Mouse (Mus musculus): ENCODE results near the gene Nme4. TPM values are rescaled to one million over a fixed set of nuclear protein-coding genes. Genes with fewer than 3 reads are reported as not detected.

The Nme4 gene
- polyA plus RNA-seq, 1 experiment from 2014 or later: 120 TPM

DNA sequence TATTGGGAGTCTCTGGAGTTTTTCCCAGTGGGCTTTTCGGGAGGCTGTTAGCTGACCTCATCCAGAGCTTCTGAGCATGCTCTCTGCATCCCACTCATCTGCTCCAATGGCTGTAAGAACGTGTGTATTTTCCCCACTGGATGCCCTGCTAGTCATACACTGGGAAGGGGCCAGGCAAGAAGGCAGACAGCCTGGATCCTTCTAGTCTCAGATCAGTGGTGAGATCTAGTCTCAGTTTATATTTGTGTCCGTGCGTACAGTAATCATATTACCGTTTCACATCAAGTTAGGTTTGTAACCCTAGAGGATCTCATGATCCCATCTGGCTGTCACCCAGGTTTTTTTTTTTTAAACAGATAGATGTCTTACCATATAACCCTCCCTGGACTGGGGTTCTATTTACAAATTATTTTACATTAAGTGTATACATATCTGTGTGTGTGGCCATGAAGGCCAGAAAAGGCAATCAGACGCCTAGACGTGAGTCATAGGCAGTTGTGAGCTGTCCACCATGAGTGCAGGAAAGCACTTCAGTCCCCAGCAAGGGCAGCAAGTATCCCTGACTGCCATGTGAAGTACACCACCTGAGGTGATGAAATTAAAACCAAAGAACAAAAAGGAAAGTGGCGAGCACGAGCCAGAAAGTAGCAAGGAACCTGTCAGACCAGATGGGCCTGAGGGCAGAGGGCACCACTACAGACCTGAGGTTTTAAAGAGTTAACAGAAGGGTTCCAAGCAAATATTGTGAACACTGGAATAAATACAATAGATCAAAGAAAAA is 37.4 kb downstream of the Nme4 start:
- H3K27me3 ChIP-seq (replicated peaks; ENCODE audit: control insufficient read depth, insufficient read depth, low read length): peaks cover 3% of the 10 kb centered on the region; the same call in 1 of the 2 replicates
- no peak overlapping the region for H3K27ac ChIP-seq (ENCODE audit: low read depth, low read length)
- H3K9me3 ChIP-seq (ENCODE audit: control insufficient read depth, low read length): no peaks in the 10 kb centered on the region
- 82% methylated on average over 9 of the region's 9 CpGs for WGBS
- DNase-seq (ENCODE audit: low spot score): no peak
- no peak overlapping the region for H3K9ac ChIP-seq (ENCODE audit: low read depth, low read length)
- peaks cover 6% of the 10 kb centered on the region for H3K4me1 ChIP-seq (replicated peaks; ENCODE audit: control insufficient read depth, insufficient read depth, low read length)
- no peak for ATAC-seq (replicated peaks; ENCODE audit: low FRiP score)
- H3K36me3 ChIP-seq (ENCODE audit: control insufficient read depth, insufficient read depth, low read length): 0 out of 2 replicates have a peak, but pooled peaks cover 3% of the 10 kb centered on the region
- no peak overlapping the region for H3K4me3 ChIP-seq (ENCODE audit: low read depth, low read length)
- H3K4me2 ChIP-seq: no peak overlapping the region

GRCm38 (mm10) chr17:26057278-26057677 is 38.1 kb downstream of the Nme4 start:
- Histone ChIP-seq H3K36me3 (ENCODE audit: control insufficient read depth, insufficient read depth, low read length) (0 out of 2 replicates have a peak, but pooled peaks cover 3% of the 10 kb centered on the region), H3K4me3 (ENCODE audit: low read depth, low read length) (no peak overlapping the region), H3K9me3 (ENCODE audit: control insufficient read depth, low read length) (no peaks in the 10 kb centered on the region), H3K4me2 (no peak overlapping the region), H3K9ac (ENCODE audit: low read depth, low read length) (no peak overlapping the region), H3K27me3 (replicated peaks; ENCODE audit: control insufficient read depth, insufficient read depth, low read length) (peaks cover 3% of the 10 kb centered on the region; the same call in 1 of the 2 replicates), H3K27ac (ENCODE audit: low read depth, low read length) (no peak overlapping the region), H3K4me1 (replicated peaks; ENCODE audit: control insufficient read depth, insufficient read depth, low read length) (peaks cover 6% of the 10 kb centered on the region)
- ATAC-seq (replicated peaks; ENCODE audit: low FRiP score) (no peak), DNase-seq (ENCODE audit: low spot score) (no peak)
- WGBS: 87% methylated on average over 8 of the region's 8 CpGs

DNA sequence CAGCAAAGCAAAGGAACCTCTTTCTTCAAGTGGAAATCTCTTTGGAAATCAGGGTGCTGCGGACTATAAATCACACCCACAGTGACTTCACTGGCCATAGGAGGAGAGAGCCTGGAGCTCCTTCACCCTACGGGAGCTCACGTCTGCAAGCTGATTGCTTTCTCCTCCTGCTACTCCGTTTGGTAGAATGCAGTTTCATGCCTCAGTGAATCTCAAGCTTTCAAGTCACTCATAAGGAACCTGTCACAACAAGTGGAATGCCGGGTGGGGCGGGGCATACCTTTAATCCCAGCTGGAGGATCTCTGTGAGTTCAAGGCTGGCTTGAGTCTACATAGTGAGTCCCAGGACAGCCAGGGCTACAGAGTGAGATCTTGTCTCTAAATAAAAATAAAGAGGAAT is 40.2 kb downstream of the Nme4 start:
- no peak overlapping the region for H3K4me2 ChIP-seq
- H3K4me1 ChIP-seq (replicated peaks; ENCODE audit: control insufficient read depth, insufficient read depth, low read length): peaks cover 6% of the 10 kb centered on the region
- no peak overlapping the region for H3K4me3 ChIP-seq (ENCODE audit: low read depth, low read length)
- peaks cover 3% of the 10 kb centered on the region; the same call in 1 of the 2 replicates for H3K27me3 ChIP-seq (replicated peaks; ENCODE audit: control insufficient read depth, insufficient read depth, low read length)
- no peaks in the 10 kb centered on the region for H3K9me3 ChIP-seq (ENCODE audit: control insufficient read depth, low read length)
- ATAC-seq (replicated peaks; ENCODE audit: low FRiP score): no peak
- 78% methylated on average over 6 of the region's 6 CpGs for WGBS
- 0 out of 2 replicates have a peak, but pooled peaks cover 3% of the 10 kb centered on the region for H3K36me3 ChIP-seq (ENCODE audit: control insufficient read depth, insufficient read depth, low read length)
- no peak overlapping the region for H3K27ac ChIP-seq (ENCODE audit: low read depth, low read length)
- DNase-seq (ENCODE audit: low spot score): no peak
- H3K9ac ChIP-seq (ENCODE audit: low read depth, low read length): no peak overlapping the region

DNA sequence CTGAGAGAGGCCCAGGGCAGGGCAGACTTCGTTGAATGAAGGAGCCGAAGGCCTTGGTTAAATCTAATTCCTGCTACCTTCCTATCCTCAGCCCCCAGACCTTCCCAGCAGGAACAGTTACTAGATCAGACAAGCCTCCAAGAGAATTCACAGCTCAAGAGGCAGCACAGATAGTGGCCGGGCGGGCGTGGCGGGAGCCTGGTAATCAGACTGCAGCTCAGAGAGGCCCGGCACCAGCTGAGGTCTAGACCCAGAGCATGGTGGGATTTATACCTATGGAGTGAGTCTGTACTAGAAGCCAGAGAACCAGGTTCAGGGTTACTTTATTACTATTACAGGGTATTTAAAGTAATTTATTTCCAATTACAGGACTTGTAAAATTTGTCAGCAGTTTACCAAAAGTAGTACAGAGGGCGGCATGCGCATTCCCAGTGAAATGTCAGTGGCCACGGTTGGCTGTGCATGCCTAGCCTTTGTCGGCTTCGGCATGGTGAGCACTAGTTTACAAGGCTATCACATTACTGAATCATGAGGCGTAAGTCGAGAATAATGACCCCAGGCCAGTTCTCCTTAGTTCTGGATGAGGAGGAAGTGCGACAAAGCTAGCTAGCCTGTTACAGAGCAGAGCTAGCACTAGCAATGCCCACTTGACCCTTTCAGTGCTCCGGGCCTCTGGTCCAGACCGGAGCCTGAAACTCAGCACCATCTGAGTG is 41.1 kb downstream of the Nme4 start:
- ATAC-seq (replicated peaks; ENCODE audit: low FRiP score): no peak
- Histone ChIP-seq H3K27ac (ENCODE audit: low read depth, low read length) (no peak overlapping the region), H3K4me3 (ENCODE audit: low read depth, low read length) (no peak overlapping the region), H3K9me3 (ENCODE audit: control insufficient read depth, low read length) (no peaks in the 10 kb centered on the region), H3K9ac (ENCODE audit: low read depth, low read length) (no peak overlapping the region), H3K4me1 (replicated peaks; ENCODE audit: control insufficient read depth, insufficient read depth, low read length) (peaks cover 6% of the 10 kb centered on the region), H3K36me3 (ENCODE audit: control insufficient read depth, insufficient read depth, low read length) (0 out of 2 replicates have a peak, but pooled peaks cover 3% of the 10 kb centered on the region), H3K4me2 (no peak overlapping the region), H3K27me3 (replicated peaks; ENCODE audit: control insufficient read depth, insufficient read depth, low read length) (peaks cover 3% of the 10 kb centered on the region; the same call in 1 of the 2 replicates)
- WGBS: 64% methylated on average over 17 of the region's 17 CpGs
- DNase-seq (ENCODE audit: low spot score): no peak

- no peaks in the 10 kb centered on the region for H3K36me3 ChIP-seq (ENCODE audit: control insufficient read depth, insufficient read depth, low read length)
- no peak overlapping the region for H3K4me2 ChIP-seq
- peaks cover 6% of the 10 kb centered on the region for H3K4me1 ChIP-seq (replicated peaks; ENCODE audit: control insufficient read depth, insufficient read depth, low read length)
- H3K27me3 ChIP-seq (replicated peaks; ENCODE audit: control insufficient read depth, insufficient read depth, low read length): peaks cover 3% of the 10 kb centered on the region; the same call in 1 of the 2 replicates
- 62% methylated on average over 4 of the region's 4 CpGs for WGBS
- ATAC-seq (replicated peaks; ENCODE audit: low FRiP score) (no peak), DNase-seq (ENCODE audit: low spot score) (no peak)
- no peaks in the 10 kb centered on the region for H3K9me3 ChIP-seq (ENCODE audit: control insufficient read depth, low read length)
- no peak overlapping the region for H3K27ac ChIP-seq (ENCODE audit: low read depth, low read length)
- no peak overlapping the region for H3K9ac ChIP-seq (ENCODE audit: low read depth, low read length)
- no peak overlapping the region for H3K4me3 ChIP-seq (ENCODE audit: low read depth, low read length)
Observed at GRCm38 (mm10) chr17:26052706-26053105, 42.7 kb downstream of the Nme4 start.

GRCm38 (mm10) chr17:26052074-26052473 is 43.3 kb downstream of the Nme4 start:
- no peak overlapping the region for H3K4me3 ChIP-seq (ENCODE audit: low read depth, low read length)
- no peaks in the 10 kb centered on the region for H3K9me3 ChIP-seq (ENCODE audit: control insufficient read depth, low read length)
- no peak for ATAC-seq (replicated peaks; ENCODE audit: low FRiP score)

DNA sequence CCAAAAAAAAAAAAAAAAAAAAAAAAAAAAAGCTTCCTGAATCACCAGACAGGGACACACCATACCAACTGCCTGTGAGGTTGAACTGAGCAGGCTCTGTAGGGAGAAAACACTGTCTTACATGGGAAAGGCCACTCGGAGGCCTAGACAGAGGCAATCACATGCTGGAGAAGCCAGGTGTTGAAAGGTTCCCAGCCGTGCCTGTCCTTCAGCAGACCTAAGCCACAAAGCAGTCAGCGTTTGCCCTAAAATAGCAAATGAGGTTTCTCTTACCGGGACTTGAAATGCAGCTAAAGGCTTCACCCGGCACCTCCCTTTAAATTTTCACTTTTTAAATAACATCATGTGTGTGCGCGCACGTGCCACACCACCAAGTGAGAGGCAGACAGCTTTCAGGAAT is 47.3 kb downstream of the Nme4 start:
- 83% methylated on average over 8 of the region's 8 CpGs for WGBS
- DNase-seq (ENCODE audit: low spot score) (no peak), ATAC-seq (replicated peaks; ENCODE audit: low FRiP score) (no peak)
- no peak overlapping the region for H3K4me3 ChIP-seq (ENCODE audit: low read depth, low read length)
- H3K4me2 ChIP-seq: no peak overlapping the region
- H3K4me1 ChIP-seq (replicated peaks; ENCODE audit: control insufficient read depth, insufficient read depth, low read length): no peaks in the 10 kb centered on the region
- H3K27me3 ChIP-seq (replicated peaks; ENCODE audit: control insufficient read depth, insufficient read depth, low read length): no peaks in the 10 kb centered on the region
- no peaks in the 10 kb centered on the region for H3K36me3 ChIP-seq (ENCODE audit: control insufficient read depth, insufficient read depth, low read length)
- H3K27ac ChIP-seq (ENCODE audit: low read depth, low read length): no peak overlapping the region
- H3K9ac ChIP-seq (ENCODE audit: low read depth, low read length): no peak overlapping the region
- no peaks in the 10 kb centered on the region for H3K9me3 ChIP-seq (ENCODE audit: control insufficient read depth, low read length)

More at GRCm38 (mm10) chr17:26052074-26052473, 43.3 kb downstream of the Nme4 start:
- peaks cover 3% of the 10 kb centered on the region; the same call in 1 of the 2 replicates for H3K27me3 ChIP-seq (replicated peaks; ENCODE audit: control insufficient read depth, insufficient read depth, low read length)
- no peaks in the 10 kb centered on the region for H3K36me3 ChIP-seq (ENCODE audit: control insufficient read depth, insufficient read depth, low read length)
- peaks cover 6% of the 10 kb centered on the region for H3K4me1 ChIP-seq (replicated peaks; ENCODE audit: control insufficient read depth, insufficient read depth, low read length)
- H3K9ac ChIP-seq (ENCODE audit: low read depth, low read length): no peak overlapping the region
- WGBS: 74% methylated on average over 4 of the region's 4 CpGs
- no peak for DNase-seq (ENCODE audit: low spot score)
- H3K27ac ChIP-seq (ENCODE audit: low read depth, low read length): no peak overlapping the region
- H3K4me2 ChIP-seq: no peak overlapping the region

DNA sequence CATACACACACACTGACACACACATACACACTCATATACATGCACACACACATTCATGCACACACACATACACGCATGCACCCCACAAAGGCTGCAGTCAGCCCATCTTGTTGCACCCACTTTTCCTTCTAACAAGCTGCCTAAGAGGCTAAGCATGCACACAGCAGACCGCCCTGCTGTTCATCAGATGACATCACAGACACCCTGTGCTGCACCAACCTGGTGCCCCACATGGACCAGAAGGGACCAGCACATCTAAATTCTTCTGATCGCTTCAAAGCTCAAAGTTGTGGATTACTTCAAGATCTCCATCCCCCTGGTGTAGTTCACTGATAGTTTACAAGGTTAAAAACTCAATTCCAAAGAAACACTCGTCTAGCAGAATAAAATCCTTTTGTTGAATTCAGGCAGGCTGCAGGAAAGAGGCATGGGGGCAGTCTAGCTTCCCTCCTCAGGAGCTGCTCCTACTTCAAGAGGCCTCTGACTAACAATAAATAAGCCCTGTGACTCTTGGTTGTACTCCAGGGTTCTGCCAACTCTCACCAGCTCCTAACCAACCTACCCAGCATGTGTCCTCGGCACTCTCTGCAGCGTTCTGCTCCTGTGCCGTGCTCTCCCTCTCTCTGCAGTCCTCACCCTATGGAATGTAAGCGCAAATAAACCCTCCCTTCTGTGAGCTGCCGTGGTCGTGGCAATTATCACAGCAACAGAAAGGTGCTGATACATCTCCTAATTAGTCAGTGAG is 49.0 kb downstream of the Nme4 start:
- Histone ChIP-seq H3K27ac (ENCODE audit: low read depth, low read length) (no peak overlapping the region), H3K9ac (ENCODE audit: low read depth, low read length) (no peak overlapping the region), H3K4me3 (ENCODE audit: low read depth, low read length) (no peak overlapping the region), H3K27me3 (replicated peaks; ENCODE audit: control insufficient read depth, insufficient read depth, low read length) (no peaks in the 10 kb centered on the region), H3K9me3 (ENCODE audit: control insufficient read depth, low read length) (no peaks in the 10 kb centered on the region), H3K4me1 (replicated peaks; ENCODE audit: control insufficient read depth, insufficient read depth, low read length) (no peaks in the 10 kb centered on the region), H3K4me2 (no peak overlapping the region), H3K36me3 (ENCODE audit: control insufficient read depth, insufficient read depth, low read length) (no peaks in the 10 kb centered on the region)
- WGBS: 61% methylated on average over 10 of the region's 10 CpGs
- ATAC-seq (replicated peaks; ENCODE audit: low FRiP score) (no peak), DNase-seq (ENCODE audit: low spot score) (no peak)

Measured in liver, embryonic 11.5 days (tissue).